Comparison of ENCODE assay signal across 8 mouse cellular contexts in the genomic region with DNA sequence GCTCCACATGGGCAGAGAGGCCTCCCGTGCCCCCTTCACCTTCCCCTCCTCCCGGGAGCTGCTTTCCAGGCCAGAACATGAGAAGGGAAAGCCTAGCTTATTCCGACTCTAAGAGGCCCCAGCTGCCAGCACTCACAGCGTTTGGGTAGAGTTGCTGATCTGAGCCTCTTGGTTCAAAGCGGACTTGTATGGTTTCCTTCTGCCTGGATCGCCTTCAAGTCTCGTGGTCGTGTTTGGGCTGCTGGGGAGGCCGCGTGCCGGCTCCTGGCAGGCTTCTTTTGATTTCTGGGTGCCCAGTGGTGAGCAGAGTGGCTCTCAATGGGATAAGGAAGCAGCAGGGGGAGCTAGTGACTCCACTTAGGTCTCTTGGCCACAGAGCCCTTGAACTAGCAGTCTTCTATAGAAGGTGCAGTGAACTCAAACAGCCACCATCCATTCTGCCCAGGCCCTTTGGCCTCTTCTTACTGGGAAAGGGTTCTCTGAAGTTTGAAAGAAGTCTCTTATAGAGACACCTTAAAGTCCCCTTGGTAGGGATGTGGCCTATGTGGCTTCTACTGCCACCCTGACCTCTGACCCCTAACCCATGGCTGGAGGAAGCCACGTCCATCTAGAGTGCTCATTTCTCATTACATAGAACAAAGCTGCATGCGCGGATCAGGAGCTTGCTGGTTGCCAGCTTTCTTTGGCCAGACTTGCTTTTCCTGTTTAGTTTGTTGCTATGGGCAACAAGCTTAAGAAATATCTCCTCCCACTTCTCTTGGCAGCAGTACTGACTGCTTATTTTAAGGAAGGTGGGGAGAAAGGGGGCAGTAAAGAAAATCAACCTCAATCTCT.
DNase-seq lines count a peak whose midpoint lies in the region; ATAC-seq lines count a peak whose summit lies in the region.

No protein-coding gene starts in this region.

- DNase-seq in adrenal gland, postnatal 36 days = peak; percentile 48 to 63
- DNase-seq in induced T-regulatory cell, adult 2 months (ENCODE audit: low read depth) = peak; percentile 53
- peak; percentile 55 to 84 for DNase-seq in left cerebral cortex, adult 8-10 months (ENCODE audit: low spot score in 2 of 2)
- DNase-seq in right cerebral cortex, postnatal 4 days = peak; percentile 53
- DNase-seq in c-Kit-positive CD71-positive TER-119-positive erythroid progenitor cells, embryonic 14.5 days (ENCODE audit: low spot score) = no peak

- peak; percentile 40 for ATAC-seq in CD4-positive, CD25-positive, alpha-beta regulatory T cell, adult 4 months
- peak; percentile 69 for ATAC-seq in frontal cortex, adult (ENCODE audit: low TSS enrichment)
- peak; percentile 42 for ATAC-seq in megakaryocyte progenitor cell, adult 5-6 weeks (replicated peaks; ENCODE audit: poor library complexity)
